Mouse (Mus musculus): ENCODE data around the gene Rpl27. TPM values are rescaled to one million over a fixed set of nuclear protein-coding genes. Genes with fewer than 3 reads are reported as not detected.

The Rpl27 gene
- polyA plus RNA-seq, 1 experiment, result 2,812 TPM

GRCm38 (mm10) chr11:101486126-101486525 lies 44.0 kb downstream of the Rpl27 start:
- Histone ChIP-seq H3K79me3 (ENCODE audit: low read depth) (no peaks in the 10 kb centered on the region), H3K36me3 (ENCODE audit: control insufficient read depth, insufficient read depth) (peaks cover 42% of the 10 kb centered on the region)

More at GRCm38 (mm10) chr11:101486126-101486525, 44.0 kb downstream of the Rpl27 start:
- TF ChIP-seq CEBPB (IDR thresholded peaks at IDR 0.05; ENCODE audit: low read depth), result no peak
- TF ChIP-seq CTCF (IDR thresholded peaks at IDR 0.05; ENCODE audit: control insufficient read depth, insufficient read depth, insufficient read length), result no peak
- no peak for TF ChIP-seq MYOG (IDR thresholded peaks at IDR 0.05; ENCODE audit: control insufficient read depth, extremely low read depth, insufficient read length)
- no peak for TF ChIP-seq USF1 (IDR thresholded peaks at IDR 0.05; ENCODE audit: low read depth)
- no peak for TF ChIP-seq FOSL1 (IDR thresholded peaks at IDR 0.05; ENCODE audit: insufficient read depth, low read length, poor library complexity, severe bottlenecking)
- TF ChIP-seq MAX (IDR thresholded peaks at IDR 0.05), result no peak
- no peak for TF ChIP-seq MYOD1 (IDR thresholded peaks at IDR 0.05; ENCODE audit: control insufficient read depth, insufficient read length, low read depth)
- Histone ChIP-seq H3K27me3 (ENCODE audit: control insufficient read depth, insufficient read depth, insufficient read length) (no peaks in the 10 kb centered on the region), H3K79me2 (ENCODE audit: control insufficient read depth, insufficient read depth) (no peaks in the 10 kb centered on the region), H3K4me3 (ENCODE audit: insufficient read depth, poor library complexity, severe bottlenecking) (no peak overlapping the region), H3ac (ENCODE audit: control insufficient read depth, insufficient read length, low read depth) (no peak overlapping the region)

Small RNA genes within 50 kb of the gene (microRNA-seq; reads per million reads assigned to microRNA genes)
- 0.24 reads per million for gene Mir6929 (ENCODE audit: borderline microRNAs expressed)

Other genes with a start within 250 kb of the Rpl27 start
- gene Ezh1, start 215.8 kb upstream of the Rpl27 start, polyA plus RNA-seq (2012; fragmentation: generic; extraction: Trizol), result 4.5 TPM
- 0.66 TPM for gene Ramp2, start 196.3 kb upstream of the Rpl27 start, polyA plus RNA-seq (2012; fragmentation: generic; extraction: Trizol)
- gene Vps25, start 188.6 kb upstream of the Rpl27 start, polyA plus RNA-seq (2012; fragmentation: generic; extraction: Trizol), result 116 TPM
- 0.49 TPM for gene Wnk4, start 181.7 kb upstream of the Rpl27 start, polyA plus RNA-seq (2012; fragmentation: generic; extraction: Trizol)
- 0.05 TPM for gene Cntd1, start 163.3 kb upstream of the Rpl27 start, polyA plus RNA-seq (2012; fragmentation: generic; extraction: Trizol)
- 85.2 TPM for gene Coa3, start 163.2 kb upstream of the Rpl27 start, polyA plus RNA-seq (2012; fragmentation: generic; extraction: Trizol)
- gene Becn1, start 140.0 kb upstream of the Rpl27 start, polyA plus RNA-seq (2012; fragmentation: generic; extraction: Trizol), result 103 TPM
- 89.9 TPM for gene Psme3, start 126.1 kb upstream of the Rpl27 start, polyA plus RNA-seq (2012; fragmentation: generic; extraction: Trizol)
- 1.2 TPM for gene Aoc2, start 117.2 kb upstream of the Rpl27 start, polyA plus RNA-seq (2012; fragmentation: generic; extraction: Trizol)
- 0.07 TPM for gene Aoc3, start 111.7 kb upstream of the Rpl27 start, polyA plus RNA-seq (2012; fragmentation: generic; extraction: Trizol)
- gene G6pc, start 74.7 kb upstream of the Rpl27 start, polyA plus RNA-seq (2012; fragmentation: generic; extraction: Trizol), result not detected
- gene Aarsd1, start 24.7 kb upstream of the Rpl27 start, polyA plus RNA-seq (2012; fragmentation: generic; extraction: Trizol), result 50.6 TPM
- 5.2 TPM for gene Gm27029, start 17.5 kb upstream of the Rpl27 start, polyA plus RNA-seq (2012; fragmentation: generic; extraction: Trizol)
- gene Rundc1, start 17.2 kb upstream of the Rpl27 start, polyA plus RNA-seq (2012; fragmentation: generic; extraction: Trizol), result 10.4 TPM
- gene Ptges3l, start 17.0 kb upstream of the Rpl27 start, polyA plus RNA-seq (2012; fragmentation: generic; extraction: Trizol), result 19.2 TPM
- gene Ifi35, start 6.1 kb downstream of the Rpl27 start, polyA plus RNA-seq (2012; fragmentation: generic; extraction: Trizol), result 23.4 TPM
- 19.2 TPM for gene Rnd2, start 22.7 kb downstream of the Rpl27 start, polyA plus RNA-seq (2012; fragmentation: generic; extraction: Trizol)
- gene Vat1, start 23.9 kb downstream of the Rpl27 start, polyA plus RNA-seq (2012; fragmentation: generic; extraction: Trizol), result 306 TPM
- 5.2 TPM for gene Brca1, start 109.7 kb downstream of the Rpl27 start, polyA plus RNA-seq (2012; fragmentation: generic; extraction: Trizol)
- 15.7 TPM for gene Nbr1, start 109.9 kb downstream of the Rpl27 start, polyA plus RNA-seq (2012; fragmentation: generic; extraction: Trizol)
- 1.0 TPM for gene Tmem106a, start 139.9 kb downstream of the Rpl27 start, polyA plus RNA-seq (2012; fragmentation: generic; extraction: Trizol)
- not detected for gene Gm11634, start 157.0 kb downstream of the Rpl27 start, polyA plus RNA-seq (2012; fragmentation: generic; extraction: Trizol)
- 9.5 TPM for gene Rdm1, start 184.9 kb downstream of the Rpl27 start, polyA plus RNA-seq (2012; fragmentation: generic; extraction: Trizol)
- gene Arl4d, start 223.2 kb downstream of the Rpl27 start, polyA plus RNA-seq (2012; fragmentation: generic; extraction: Trizol), result 2.5 TPM

Measured in C2C12 (cell line).